Mouse (Mus musculus) hindbrain, embryonic 16.5 days (tissue): ENCODE results near the gene Mrpl53. TPM values are rescaled to one million over a fixed set of nuclear protein-coding genes. Genes with fewer than 3 reads are reported as not detected.

Experiments used
- ATAC-seq: fragments of 200-750 bp; cut with Nextera tagmentation; 2 replicates; pipeline ENCODE4 v1.8.0; 2017; ENCODE audit warnings: moderate TSS enrichment, moderate library complexity
- H3K27ac ChIP-seq: fragments of 300-500 bp; sonication (generic); 2 replicates; pipeline ENCODE4 v1.5.1; 2014; ENCODE audit warnings: low read depth, mild to moderate bottlenecking, control low read depth, low read length, moderate library complexity
- H3K27me3 ChIP-seq: fragments of 300-500 bp; sonication (generic); replicated peaks from 2 replicates; pipeline ENCODE4 v1.6.1; 2014; ENCODE audit warnings: low read length; ENCODE audit not compliant: control insufficient read depth, insufficient read depth
- H3K36me3 ChIP-seq: fragments of 300-500 bp; sonication (generic); 2 replicates; pipeline ENCODE4 v1.6.1; 2014; ENCODE audit warnings: mild to moderate bottlenecking, low read length, moderate library complexity, mixed read lengths; ENCODE audit not compliant: control insufficient read depth, insufficient read depth
- H3K4me1 ChIP-seq: fragments of 300-500 bp; sonication (generic); 2 replicates; pipeline ENCODE4 v1.6.1; 2014; ENCODE audit warnings: low read depth, low read length; ENCODE audit not compliant: control insufficient read depth, insufficient read depth
- H3K4me2 ChIP-seq: fragments of 300-500 bp; sonication (generic); 2 replicates; pipeline ENCODE4 v1.6.1; 2014; ENCODE audit warnings: mild to moderate bottlenecking, low read length, control low read depth, moderate library complexity
- H3K4me3 ChIP-seq: fragments of 300-500 bp; sonication (generic); 2 replicates; pipeline ENCODE4 v1.5.1; 2014; ENCODE audit warnings: mild to moderate bottlenecking, low read length, control low read depth, moderate library complexity
- H3K9ac ChIP-seq: fragments of 300-500 bp; sonication (generic); 2 replicates; pipeline ENCODE4 v1.6.1; 2014; ENCODE audit warnings: low read depth, mild to moderate bottlenecking, control low read depth, low read length, moderate library complexity
- H3K9me3 ChIP-seq: fragments of 300-500 bp; sonication (generic); 2 replicates; pipeline ENCODE4 v1.6.1; 2014; ENCODE audit warnings: mild to moderate bottlenecking, low read length, moderate library complexity; ENCODE audit not compliant: control insufficient read depth
- WGBS: fragments of 180-500 bp; shearing (Covaris S2); extraction: QIAGEN DNeasy Blood & Tissue Kit; methylation state at CpG from one replicate; pipeline ENCODE4 v1.1.7; 2014; 5-methylcytosine and 5-hydroxymethylcytosine counted together
- polyA plus RNA-seq: library from polyadenylated mRNA; unstranded; fragments of >200 nt; fragmentation: Nextera tagmentation; extraction: Ambion mirVana; gene quantifications from 2 replicates; pipeline ENCODE4 v1.2.1, GENCODE M21; 2015

The Mrpl53 gene
- polyA plus RNA-seq, 1 experiment from 2014 or later = 117 TPM

- no peak overlapping the region for H3K27ac ChIP-seq
- H3K27me3 ChIP-seq = no peaks in the 10 kb centered on the region
- H3K4me3 ChIP-seq = no peak overlapping the region
- no peaks in the 10 kb centered on the region for H3K9me3 ChIP-seq
- WGBS = 78% methylated on average over 11 of the region's 11 CpGs
- peaks cover 49% of the 10 kb centered on the region for H3K4me1 ChIP-seq
- peaks cover 12% of the 10 kb centered on the region; the same call in 1 of the 2 replicates for H3K36me3 ChIP-seq
- no peak for ATAC-seq
- no peak overlapping the region for H3K4me2 ChIP-seq
- no peak overlapping the region for H3K9ac ChIP-seq
Measured at GRCm38 (mm10) chr6:83118369-83118768, 9.5 kb downstream of the Mrpl53 start.

- ATAC-seq = no peak
- peaks cover 14% of the 10 kb centered on the region; the same call in 1 of the 2 replicates for H3K36me3 ChIP-seq
- peaks cover 53% of the 10 kb centered on the region for H3K4me1 ChIP-seq
- H3K27me3 ChIP-seq = no peaks in the 10 kb centered on the region
- WGBS = 84% methylated on average over 14 of the region's 14 CpGs
- no peak overlapping the region for H3K27ac ChIP-seq
- H3K4me3 ChIP-seq = no peak overlapping the region
- H3K9me3 ChIP-seq = no peaks in the 10 kb centered on the region
- H3K4me2 ChIP-seq = no peak overlapping the region; the same call in 1 of the 2 replicates
- no peak overlapping the region for H3K9ac ChIP-seq
Measured at GRCm38 (mm10) chr6:83118825-83119733, 10.2 kb downstream of the Mrpl53 start.

- Histone ChIP-seq H3K36me3 (peaks cover 14% of the 10 kb centered on the region; the same call in 1 of the 2 replicates), H3K9me3 (no peaks in the 10 kb centered on the region), H3K27ac (no peak overlapping the region), H3K9ac (no peak overlapping the region; the same call in 1 of the 2 replicates), H3K27me3 (no peaks in the 10 kb centered on the region), H3K4me2 (peak overlapping the region; percentile 98), H3K4me1 (peaks cover 55% of the 10 kb centered on the region), H3K4me3 (no peak overlapping the region)
- no peak for ATAC-seq
- 55% methylated on average over 7 of the region's 7 CpGs for WGBS
Measured at GRCm38 (mm10) chr6:83119734-83120051, 10.9 kb downstream of the Mrpl53 start.

- Histone ChIP-seq H3K4me3 (peak within 1 kb of the TSS; percentile 80), H3K4me2 (peak within 1 kb of the TSS; percentile 98), H3K4me1 (peaks cover 48% of the 10 kb centered on the region), H3K27ac (peak within 1 kb of the TSS; percentile 96), H3K9ac (peak within 1 kb of the TSS; percentile 91), H3K27me3 (no peaks in the 10 kb centered on the region), H3K9me3 (no peaks in the 10 kb centered on the region), H3K36me3 (peaks cover 14% of the 10 kb centered on the region; the same call in 1 of the 2 replicates)
- WGBS = under 1% methylated on average over 38 of the region's 38 CpGs
- peak; percentile 95 for ATAC-seq
Measured at GRCm38 (mm10) chr6:83120930-83121862, 12.4 kb downstream of the Mrpl53 start, which contains the start of gene Wbp1. Gene Wbp1 (minus strand): TSS chr6:83121559.

- Histone ChIP-seq H3K4me2 (peak overlapping the region; percentile 98), H3K36me3 (peaks cover 14% of the 10 kb centered on the region; the same call in 1 of the 2 replicates), H3K27ac (peak overlapping the region; percentile 96), H3K4me3 (peak overlapping the region; percentile 80), H3K27me3 (no peaks in the 10 kb centered on the region), H3K9ac (peak overlapping the region; percentile 86), H3K9me3 (no peaks in the 10 kb centered on the region), H3K4me1 (peaks cover 40% of the 10 kb centered on the region)
- 0 out of 2 replicates have a peak, but pooled peaks have one; percentile 1 for ATAC-seq
- WGBS = under 1% methylated on average over 29 of the region's 52 CpGs
Measured at GRCm38 (mm10) chr6:83121863-83122710, 13.2 kb downstream of the Mrpl53 start.

- Histone ChIP-seq H3K27ac (no peak overlapping the region), H3K4me2 (peak overlapping the region; percentile 98), H3K9me3 (no peaks in the 10 kb centered on the region), H3K27me3 (no peaks in the 10 kb centered on the region), H3K36me3 (peaks cover 7% of the 10 kb centered on the region; the same call in 1 of the 2 replicates), H3K9ac (no peak overlapping the region), H3K4me3 (no peak overlapping the region), H3K4me1 (peaks cover 40% of the 10 kb centered on the region)
- ATAC-seq = no peak
- 56% methylated on average over 5 of the region's 5 CpGs for WGBS
Measured at GRCm38 (mm10) chr6:83122961-83123360, 14.1 kb downstream of the Mrpl53 start.

GRCm38 (mm10) chr6:83124851-83125312, 16.0 kb downstream of the Mrpl53 start:
- Histone ChIP-seq H3K9me3 (no peaks in the 10 kb centered on the region), H3K27me3 (no peaks in the 10 kb centered on the region), H3K9ac (peak overlapping the region; percentile 77), H3K36me3 (peaks cover 2% of the 10 kb centered on the region; the same call in 1 of the 2 replicates), H3K27ac (peak overlapping the region; percentile 66), H3K4me1 (peaks cover 33% of the 10 kb centered on the region), H3K4me2 (peak overlapping the region; percentile 94), H3K4me3 (peak overlapping the region; percentile 89)
- under 1% methylated on average over 30 of the region's 30 CpGs for WGBS
- peak; percentile 40 for ATAC-seq

- peak within 1 kb of the TSS; percentile 89 for H3K4me3 ChIP-seq
- WGBS = 30% methylated on average over 5 of the region's 5 CpGs
- H3K27me3 ChIP-seq = no peaks in the 10 kb centered on the region
- peaks cover 29% of the 10 kb centered on the region for H3K4me1 ChIP-seq
- H3K27ac ChIP-seq = peak within 1 kb of the TSS; percentile 66
- no peak for ATAC-seq
- H3K9me3 ChIP-seq = no peaks in the 10 kb centered on the region
- H3K9ac ChIP-seq = peak within 1 kb of the TSS; percentile 77
- peaks cover 2% of the 10 kb centered on the region; the same call in 1 of the 2 replicates for H3K36me3 ChIP-seq
- H3K4me2 ChIP-seq = peak within 1 kb of the TSS; percentile 94
Measured at GRCm38 (mm10) chr6:83125331-83125730, 16.5 kb downstream of the Mrpl53 start, which contains the start of gene Ino80b. Gene Ino80b (minus strand): TSS chr6:83125431.
